Mouse (Mus musculus): Measurements from ENCODE around the gene Txnrd1.

Txnrd1 gene

GRCm38 (mm10) chr10:82913772-82914171 is 80.0 kb downstream of the Txnrd1 start:
- DNase-seq (ENCODE audit: low read depth, low spot score), result no peak

DNA sequence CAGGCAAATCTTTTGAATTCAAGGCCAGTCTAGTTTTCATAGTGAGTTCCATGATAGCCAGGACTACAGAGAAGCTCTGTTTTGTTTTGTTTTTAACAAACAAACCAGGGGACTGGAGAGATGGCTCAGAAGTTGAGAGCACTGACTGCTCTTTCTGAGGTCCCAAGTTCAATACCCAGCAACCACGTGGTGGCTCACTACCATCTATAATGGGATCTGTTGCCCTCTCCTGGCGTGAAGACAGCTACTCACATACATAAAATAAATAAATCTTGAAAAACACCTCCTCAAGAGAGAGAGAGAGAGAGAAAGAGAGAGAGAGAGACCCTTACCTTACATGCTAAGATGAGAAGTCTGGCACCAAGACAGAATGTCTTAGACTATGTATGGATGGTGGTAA is 84.9 kb downstream of the Txnrd1 start:
- DNase-seq (ENCODE audit: low read depth, low spot score), result no peak

DNA sequence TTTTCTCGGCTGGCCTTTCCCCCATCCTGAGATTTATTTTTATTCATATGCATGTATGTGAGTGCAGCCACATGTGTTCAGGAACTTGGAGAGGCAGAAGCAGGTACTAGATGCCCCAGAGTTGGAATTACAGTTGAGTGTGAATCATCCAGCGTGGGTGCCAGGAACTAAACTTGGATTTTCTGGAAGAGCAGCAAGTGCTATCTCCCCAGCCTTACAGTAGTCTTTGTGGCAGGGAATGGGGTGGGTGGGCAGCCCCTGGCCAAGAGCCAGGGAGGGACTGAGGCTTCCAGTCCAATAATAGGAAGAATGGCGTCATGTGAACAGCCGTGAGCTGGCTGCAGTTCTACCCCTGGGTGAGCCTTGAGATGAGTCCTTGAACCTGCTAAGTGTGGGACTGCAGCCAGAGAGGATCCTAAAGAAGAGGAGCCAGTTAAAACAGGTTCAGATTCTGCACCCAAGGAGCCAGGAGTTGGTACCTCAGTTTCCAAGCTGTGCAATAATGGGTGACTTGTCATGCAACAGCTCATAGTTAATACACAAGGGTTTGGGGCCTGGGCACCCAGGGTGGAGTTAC is 85.7 kb downstream of the Txnrd1 start:
- no peak for DNase-seq (ENCODE audit: low read depth, low spot score)

GRCm38 (mm10) chr10:82923547-82923946 is 89.8 kb downstream of the Txnrd1 start:
- no peak for DNase-seq (ENCODE audit: low read depth, low spot score)

- no peak for DNase-seq (ENCODE audit: low read depth, low spot score)
Measured at GRCm38 (mm10) chr10:82924750-82925149, 91.0 kb downstream of the Txnrd1 start.

- DNase-seq (ENCODE audit: low read depth, low spot score), result no peak
Measured at GRCm38 (mm10) chr10:82925624-82926023, 91.9 kb downstream of the Txnrd1 start.

DNA sequence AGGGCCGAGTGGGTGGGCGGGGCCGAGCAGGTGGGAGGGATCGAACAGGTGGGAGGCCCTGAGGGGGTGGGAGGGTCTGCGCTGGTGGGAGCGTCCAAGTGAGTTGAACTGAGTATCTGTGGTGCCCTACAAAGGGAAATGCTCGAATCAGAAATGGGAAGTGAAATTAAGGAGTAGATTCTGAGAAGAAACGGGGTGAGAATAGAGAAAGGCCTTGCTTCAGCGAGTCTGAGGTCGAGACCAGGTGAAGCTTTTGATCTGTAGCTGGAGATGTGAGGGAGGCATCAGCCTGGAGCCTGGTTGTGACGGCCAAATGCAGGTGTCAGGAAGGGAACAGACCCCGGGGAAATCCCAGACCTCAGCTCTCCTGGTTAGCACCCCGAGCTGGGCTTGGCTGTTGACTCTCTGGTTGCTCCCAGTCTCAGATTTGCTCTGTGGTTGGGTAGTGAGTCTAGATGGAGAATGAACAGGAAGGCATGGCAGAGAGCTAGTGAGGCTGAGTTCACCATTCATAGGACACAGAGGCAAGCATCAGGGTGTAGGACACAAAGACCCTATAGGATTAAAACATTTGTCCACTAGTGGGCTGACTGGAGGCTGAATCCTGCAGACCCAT is 101.4 kb downstream of the Txnrd1 start:
- no peak for DNase-seq (ENCODE audit: low read depth, low spot score)

GRCm38 (mm10) chr10:82935774-82936173 is 102.0 kb downstream of the Txnrd1 start:
- DNase-seq (ENCODE audit: low read depth, low spot score), result no peak
